Mouse (Mus musculus) testis, adult 2 months (tissue): ENCODE results near the gene Abraxas1. TPM values are rescaled to one million over a fixed set of nuclear protein-coding genes. Genes with fewer than 3 reads are reported as not detected.

ENCODE experiments used
- H3K27ac ChIP-seq: fragments of 200-500 bp; 2 replicates; pipeline ENCODE4 v1.5.1; 2012; ENCODE audit warnings: low read depth, low read length; ENCODE audit not compliant: control insufficient read depth, insufficient read depth
- H3K27me3 ChIP-seq: fragments of 200-500 bp; 2 replicates; pipeline ENCODE4 v1.6.1; 2012; ENCODE audit warnings: mild to moderate bottlenecking, low read length, moderate library complexity; ENCODE audit not compliant: control insufficient read depth, insufficient read depth
- H3K36me3 ChIP-seq: fragments of 200-500 bp; 2 replicates; pipeline ENCODE4 v1.6.1; 2012; ENCODE audit warnings: mild to moderate bottlenecking, low read length; ENCODE audit not compliant: control insufficient read depth, insufficient read depth
- H3K4me1 ChIP-seq: fragments of 200-500 bp; 2 replicates; pipeline ENCODE4 v1.6.1; 2012; ENCODE audit warnings: low read length; ENCODE audit not compliant: control insufficient read depth, insufficient read depth
- H3K4me3 ChIP-seq: fragments of 200-500 bp; 2 replicates; pipeline ENCODE4 v1.5.1; 2012; ENCODE audit warnings: low read depth, mild to moderate bottlenecking, low read length, moderate library complexity, mixed read lengths; ENCODE audit not compliant: control insufficient read depth
- CTCF ChIP-seq: fragments of 200-500 bp; IDR thresholded peaks from 2 replicates; pipeline ENCODE4 v1.5.1; 2012; ENCODE audit warnings: low read depth, mild to moderate bottlenecking, inconsistent platforms, low read length, moderate library complexity; ENCODE audit not compliant: control insufficient read depth, insufficient read depth, insufficient replicate concordance
- POLR2A ChIP-seq: fragments of 200-500 bp; IDR thresholded peaks from 2 replicates; pipeline ENCODE4 v1.6.1; 2012; ENCODE audit warnings: low read depth, mild to moderate bottlenecking, inconsistent platforms, low read length, moderate library complexity; ENCODE audit not compliant: control insufficient read depth
- polyA plus RNA-seq: library from polyadenylated mRNA; depleted of rRNA; stranded (reverse); fragments of >200 nt; gene quantifications from 2 replicates; pipeline ENCODE4 v1.2.3, GENCODE M21; 2012

The Abraxas1 gene
- polyA plus RNA-seq, 1 experiment: 6.3 TPM

GRCm38 (mm10) chr5:100792261-100792660 is 28.5 kb downstream of the Abraxas1 start:
- no peaks in the 10 kb centered on the region for H3K27me3 ChIP-seq
- no peak overlapping the region for H3K4me3 ChIP-seq
- no peak overlapping the region for H3K27ac ChIP-seq
- peaks cover 2% of the 10 kb centered on the region; the same call in 1 of the 2 replicates for H3K36me3 ChIP-seq
- no peak for TF ChIP-seq POLR2A
- no peak for TF ChIP-seq CTCF
- no peaks in the 10 kb centered on the region for H3K4me1 ChIP-seq

DNA sequence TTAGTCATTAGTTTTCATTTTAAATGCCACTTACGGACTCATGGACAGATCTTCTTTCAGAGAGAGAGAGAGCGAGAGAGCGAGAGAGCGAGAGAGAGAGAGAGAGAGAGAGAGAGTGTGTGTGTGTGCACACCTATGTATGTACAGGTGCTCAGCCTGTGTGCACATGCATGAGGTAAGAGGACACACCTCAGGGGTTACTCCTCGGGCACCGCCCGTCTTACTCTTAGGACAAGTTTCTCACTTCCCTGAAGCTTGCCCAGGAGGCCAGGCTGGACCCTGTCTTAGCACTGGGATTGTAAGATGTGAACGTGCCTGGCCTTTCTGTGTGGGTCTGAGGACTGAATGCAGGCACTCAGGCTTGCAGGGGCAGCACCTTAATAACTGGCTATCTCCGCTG is 33.2 kb downstream of the Abraxas1 start:
- no peak overlapping the region for H3K27ac ChIP-seq
- peaks cover 2% of the 10 kb centered on the region; the same call in 1 of the 2 replicates for H3K36me3 ChIP-seq
- no peak overlapping the region for H3K4me3 ChIP-seq
- no peak for TF ChIP-seq POLR2A
- TF ChIP-seq CTCF: no peak
- H3K27me3 ChIP-seq: no peaks in the 10 kb centered on the region
- no peaks in the 10 kb centered on the region for H3K4me1 ChIP-seq

GRCm38 (mm10) chr5:100779002-100779401 is 41.8 kb downstream of the Abraxas1 start:
- peaks cover 5% of the 10 kb centered on the region; the same call in 1 of the 2 replicates for H3K36me3 ChIP-seq
- no peak overlapping the region for H3K27ac ChIP-seq

GRCm38 (mm10) chr5:100776900-100777299 is 43.9 kb downstream of the Abraxas1 start:
- Histone ChIP-seq H3K4me1 (no peaks in the 10 kb centered on the region), H3K36me3 (peaks cover 7% of the 10 kb centered on the region; the same call in 1 of the 2 replicates), H3K27me3 (no peaks in the 10 kb centered on the region), H3K27ac (no peak overlapping the region), H3K4me3 (no peak overlapping the region)
- no peak for TF ChIP-seq POLR2A
- no peak for TF ChIP-seq CTCF

More at GRCm38 (mm10) chr5:100779002-100779401, 41.8 kb downstream of the Abraxas1 start:
- Histone ChIP-seq H3K27me3 (no peaks in the 10 kb centered on the region), H3K4me1 (no peaks in the 10 kb centered on the region), H3K4me3 (no peak overlapping the region)
- TF ChIP-seq POLR2A: no peak
- TF ChIP-seq CTCF: no peak

GRCm38 (mm10) chr5:100775778-100776404 is 44.9 kb downstream of the Abraxas1 start:
- TF ChIP-seq CTCF (no peak), POLR2A (no peak)
- peaks cover 7% of the 10 kb centered on the region; the same call in 1 of the 2 replicates for H3K36me3 ChIP-seq
- H3K27me3 ChIP-seq: no peaks in the 10 kb centered on the region
- no peak overlapping the region for H3K27ac ChIP-seq
- no peak overlapping the region for H3K4me3 ChIP-seq
- H3K4me1 ChIP-seq: no peaks in the 10 kb centered on the region

- H3K4me1 ChIP-seq: no peaks in the 10 kb centered on the region
- peaks cover 4% of the 10 kb centered on the region; the same call in 1 of the 2 replicates for H3K36me3 ChIP-seq
- H3K27me3 ChIP-seq: no peaks in the 10 kb centered on the region
- no peak for TF ChIP-seq CTCF
- TF ChIP-seq POLR2A: no peak
- no peak overlapping the region for H3K4me3 ChIP-seq
- H3K27ac ChIP-seq: no peak overlapping the region
These were observed 49.2 kb downstream of the Abraxas1 start for GRCm38 (mm10) chr5:100771575-100771974.

DNA sequence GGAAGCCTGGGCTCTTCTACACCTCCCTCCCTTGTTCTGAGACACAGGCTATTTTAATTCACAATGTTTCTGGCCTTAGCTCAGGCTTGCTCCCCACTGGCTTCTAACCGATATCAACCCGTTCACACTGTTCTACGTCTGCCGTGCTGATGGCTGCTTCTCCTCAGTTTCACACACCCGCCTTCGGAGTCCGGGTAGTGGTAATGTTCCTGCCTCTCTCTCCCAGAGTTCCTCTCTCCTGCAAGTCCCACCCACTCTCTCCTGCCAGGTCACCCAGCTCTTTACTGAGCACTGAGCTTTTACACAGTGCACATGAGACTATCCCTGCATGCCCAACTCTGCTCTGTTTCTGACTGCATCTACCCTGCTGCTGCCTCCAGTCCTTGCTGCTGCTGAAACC is 54.7 kb downstream of the Abraxas1 start:
- TF ChIP-seq CTCF (no peak), POLR2A (no peak)
- no peak overlapping the region for H3K4me3 ChIP-seq
- no peaks in the 10 kb centered on the region for H3K4me1 ChIP-seq
- H3K27ac ChIP-seq: no peak overlapping the region
- H3K36me3 ChIP-seq: peaks cover 2% of the 10 kb centered on the region; the same call in 1 of the 2 replicates
- no peaks in the 10 kb centered on the region for H3K27me3 ChIP-seq

DNA sequence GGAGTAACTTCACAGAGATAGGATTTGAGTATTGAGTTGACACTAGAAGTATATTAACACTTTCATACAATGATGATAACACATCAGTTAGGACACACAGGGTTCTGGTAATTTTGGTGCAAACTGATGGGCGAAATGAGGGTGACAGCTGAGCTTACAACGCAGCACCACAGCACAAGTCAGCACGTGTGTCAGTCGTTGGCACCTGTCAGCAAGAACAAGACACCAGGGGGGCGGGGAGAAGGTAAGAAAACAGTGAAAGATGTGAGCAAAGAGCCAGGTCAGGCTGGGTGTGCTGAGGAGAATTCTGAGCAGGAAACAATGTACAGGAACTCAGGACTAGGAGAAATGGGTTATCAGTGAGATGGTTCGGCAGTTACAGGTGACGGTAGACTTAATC is 59.0 kb downstream of the Abraxas1 start:
- no peaks in the 10 kb centered on the region for H3K4me1 ChIP-seq
- TF ChIP-seq CTCF: no peak
- H3K27me3 ChIP-seq: no peaks in the 10 kb centered on the region
- H3K4me3 ChIP-seq: no peak overlapping the region
- no peak overlapping the region for H3K27ac ChIP-seq
- H3K36me3 ChIP-seq: peaks cover 2% of the 10 kb centered on the region; the same call in 1 of the 2 replicates
